Mouse (Mus musculus): ENCODE data around the gene Layn. TPM values are rescaled to one million over a fixed set of nuclear protein-coding genes. Genes with fewer than 3 reads are reported as not detected.

Layn gene
- total RNA-seq, 1 experiment, result 2.8 TPM

- Histone ChIP-seq H3K4me3 (ENCODE audit: insufficient read depth in 1 of 2, low read depth in 1 of 2, low read length in 2 of 2, poor library complexity in 1 of 2, severe bottlenecking in 1 of 2) (no peak overlapping the region), H3K9ac (ENCODE audit: insufficient read depth, low read depth, low read length, poor library complexity, severe bottlenecking) (no peak overlapping the region), H3K36me3 (ENCODE audit: control insufficient read depth, insufficient read depth, low read length, poor library complexity, severe bottlenecking) (no peaks in the 10 kb centered on the region), H3K4me1 (ENCODE audit: control insufficient read depth in 2 of 2, insufficient read depth in 2 of 2, low read length in 2 of 2, poor library complexity in 1 of 2) (no peaks in the 10 kb centered on the region), H3K9me3 (ENCODE audit: control insufficient read depth, insufficient read depth, low read depth, low read length) (no peaks in the 10 kb centered on the region), H3K27ac (ENCODE audit: insufficient read depth, low read depth, low read length, poor library complexity, severe bottlenecking) (no peak overlapping the region)
- DNase-seq (ENCODE audit: low read depth, low spot score), result no peak
- no peak for TF ChIP-seq ZC3H11A (IDR thresholded peaks at IDR 0.05; ENCODE audit: borderline replicate concordance, low read depth, low read length)
- no peak for TF ChIP-seq CHD2 (IDR thresholded peaks at IDR 0.05; ENCODE audit: low read depth, low read length)
- TF ChIP-seq HCFC1 (IDR thresholded peaks at IDR 0.05; ENCODE audit: borderline replicate concordance, insufficient read depth, low read length), result no peak
- TF ChIP-seq ZNF384 (IDR thresholded peaks at IDR 0.05; ENCODE audit: low read depth, low read length), result no peak
- no peak for TF ChIP-seq MAFK (IDR thresholded peaks at IDR 0.05; ENCODE audit: insufficient read depth, low read depth, low read length)
- in situ Hi-C loops (cut with MboI; ENCODE audit: low sequenced_read_pairs in 2 of 2, unreplicated experiment in 2 of 2), result no loop called here
These were observed 24.7 kb downstream of the Layn start for GRCm38 (mm10) chr9:51052180-51052579.

DNA sequence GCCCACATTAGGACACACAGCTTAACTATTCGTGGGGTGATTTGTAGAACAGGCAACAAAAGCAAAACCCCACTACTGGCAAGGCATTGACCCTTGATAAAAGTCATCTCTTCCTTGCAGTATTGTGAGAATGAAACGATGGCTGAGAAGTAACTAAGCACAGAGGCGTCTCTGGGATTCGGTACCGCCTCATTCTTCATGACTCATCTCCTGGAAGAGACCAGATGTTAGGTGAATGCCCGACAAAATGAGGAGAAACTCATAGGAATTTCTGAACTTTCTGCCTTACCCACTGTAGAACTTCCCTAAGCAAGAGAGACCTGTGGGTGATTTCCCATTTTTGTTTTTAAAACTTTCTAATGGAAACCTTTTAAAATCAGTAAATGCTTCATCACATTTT is 34.8 kb downstream of the Layn start:
- H3K9ac ChIP-seq (ENCODE audit: insufficient read depth, low read depth, low read length, poor library complexity, severe bottlenecking), result no peak overlapping the region
- no peak overlapping the region for H3K4me3 ChIP-seq (ENCODE audit: insufficient read depth in 1 of 2, low read depth in 1 of 2, low read length in 2 of 2, poor library complexity in 1 of 2, severe bottlenecking in 1 of 2)
- no peak for DNase-seq (ENCODE audit: low read depth, low spot score)
- H3K4me1 ChIP-seq (ENCODE audit: control insufficient read depth in 2 of 2, insufficient read depth in 2 of 2, low read length in 2 of 2, poor library complexity in 1 of 2), result peaks cover 0 to 2% of the 10 kb centered on the region in 2 experiments; a peak in 1 of 4 replicates
- TF ChIP-seq CHD2 (IDR thresholded peaks at IDR 0.05; ENCODE audit: low read depth, low read length) (no peak), MAFK (IDR thresholded peaks at IDR 0.05; ENCODE audit: insufficient read depth, low read depth, low read length) (no peak), ZNF384 (IDR thresholded peaks at IDR 0.05; ENCODE audit: low read depth, low read length) (no peak)
- no peaks in the 10 kb centered on the region for H3K36me3 ChIP-seq (ENCODE audit: control insufficient read depth, insufficient read depth, low read length, poor library complexity, severe bottlenecking)
- no peaks in the 10 kb centered on the region for H3K9me3 ChIP-seq (ENCODE audit: control insufficient read depth, insufficient read depth, low read depth, low read length)
- H3K27ac ChIP-seq (ENCODE audit: insufficient read depth, low read depth, low read length, poor library complexity, severe bottlenecking), result no peak overlapping the region
- in situ Hi-C loops (cut with MboI; ENCODE audit: low sequenced_read_pairs in 2 of 2, unreplicated experiment in 2 of 2), result no loop called here

GRCm38 (mm10) chr9:51041491-51041980 is 35.4 kb downstream of the Layn start:
- peak; percentile 47; the same call in 1 of the 2 replicates for TF ChIP-seq ZNF384 (IDR thresholded peaks at IDR 0.05; ENCODE audit: low read depth, low read length)
- TF ChIP-seq CHD2 (IDR thresholded peaks at IDR 0.05; ENCODE audit: low read depth, low read length), result no peak
- no peak for TF ChIP-seq MAFK (IDR thresholded peaks at IDR 0.05; ENCODE audit: insufficient read depth, low read depth, low read length)
- Histone ChIP-seq H3K9me3 (ENCODE audit: control insufficient read depth, insufficient read depth, low read depth, low read length) (no peaks in the 10 kb centered on the region), H3K4me3 (ENCODE audit: insufficient read depth in 1 of 2, low read depth in 1 of 2, low read length in 2 of 2, poor library complexity in 1 of 2, severe bottlenecking in 1 of 2) (no peak overlapping the region), H3K9ac (ENCODE audit: insufficient read depth, low read depth, low read length, poor library complexity, severe bottlenecking) (no peak overlapping the region), H3K27ac (ENCODE audit: insufficient read depth, low read depth, low read length, poor library complexity, severe bottlenecking) (no peak overlapping the region), H3K4me1 (ENCODE audit: control insufficient read depth in 2 of 2, insufficient read depth in 2 of 2, low read length in 2 of 2, poor library complexity in 1 of 2) (peaks cover 0 to 2% of the 10 kb centered on the region in 2 experiments; a peak in 1 of 4 replicates), H3K36me3 (ENCODE audit: control insufficient read depth, insufficient read depth, low read length, poor library complexity, severe bottlenecking) (no peaks in the 10 kb centered on the region)
- DNase-seq (ENCODE audit: low read depth, low spot score), result no peak
- in situ Hi-C loops (cut with MboI; ENCODE audit: low sequenced_read_pairs in 2 of 2, unreplicated experiment in 2 of 2), result no loop called here

GRCm38 (mm10) chr9:51032785-51033529 is 43.9 kb downstream of the Layn start:
- DNase-seq (ENCODE audit: low read depth, low spot score), result no peak
- H3K36me3 ChIP-seq (ENCODE audit: control insufficient read depth, insufficient read depth, low read length, poor library complexity, severe bottlenecking), result no peaks in the 10 kb centered on the region
- no peaks in the 10 kb centered on the region for H3K4me1 ChIP-seq (ENCODE audit: control insufficient read depth in 2 of 2, insufficient read depth in 2 of 2, low read length in 2 of 2, poor library complexity in 1 of 2)
- H3K9ac ChIP-seq (ENCODE audit: insufficient read depth, low read depth, low read length, poor library complexity, severe bottlenecking), result no peak overlapping the region
- H3K27ac ChIP-seq (ENCODE audit: insufficient read depth, low read depth, low read length, poor library complexity, severe bottlenecking), result no peak overlapping the region
- in situ Hi-C loops (cut with MboI; ENCODE audit: low sequenced_read_pairs in 2 of 2, unreplicated experiment in 2 of 2), result no loop called here
- TF ChIP-seq HCFC1 (IDR thresholded peaks at IDR 0.05; ENCODE audit: borderline replicate concordance, insufficient read depth, low read length) (no peak), CHD2 (IDR thresholded peaks at IDR 0.05; ENCODE audit: low read depth, low read length) (no peak), ZNF384 (IDR thresholded peaks at IDR 0.05; ENCODE audit: low read depth, low read length) (no peak), MAFK (IDR thresholded peaks at IDR 0.05; ENCODE audit: insufficient read depth, low read depth, low read length) (no peak), ZC3H11A (IDR thresholded peaks at IDR 0.05; ENCODE audit: borderline replicate concordance, low read depth, low read length) (no peak)
- H3K9me3 ChIP-seq (ENCODE audit: control insufficient read depth, insufficient read depth, low read depth, low read length), result no peaks in the 10 kb centered on the region
- no peak overlapping the region for H3K4me3 ChIP-seq (ENCODE audit: insufficient read depth in 1 of 2, low read depth in 1 of 2, low read length in 2 of 2, poor library complexity in 1 of 2, severe bottlenecking in 1 of 2)

Measured in ES-E14 (cell line).